9 mouse cellular contexts compared by ENCODE assay signal in genomic region chr4:129136189-129136578, GRCm38 (mm10). TPM values are rescaled to one million over a fixed set of nuclear protein-coding genes. Genes with fewer than 3 reads are reported as not detected.
A peak's percentile ranks its signal among the peaks of the same experiment; 100 is the strongest.
DNase-seq lines count a peak whose midpoint lies in the region; ATAC-seq lines count a peak whose summit lies in the region.
"Had no signal": no experiment of that assay in that cellular context is flagged by ENCODE, and none has a peak within 500 bp of the region (broad histone marks: within the 10 kb centered on the region; RNA-seq: fewer than 3 reads in every experiment).

No protein-coding gene starts in this region.

- ATAC-seq in heart, embryonic 15.5 days (replicated peaks; ENCODE audit: insufficient number of reproducible peaks, insufficient read depth, low FRiP score, low read depth): no peak
- ATAC-seq in hindbrain, embryonic 11.5 days (ENCODE audit: low FRiP score): no peak
- ATAC-seq in midbrain, embryonic 12.5 days (ENCODE audit: low FRiP score, low read depth): no peak

- H3K9me3 ChIP-seq in heart, embryonic 15.5 days (replicated peaks): no peaks in the 10 kb centered on the region
- no peaks in the 10 kb centered on the region for H3K9me3 ChIP-seq in hindbrain, embryonic 11.5 days (ENCODE audit: control insufficient read depth, low read length)
- H3K9me3 ChIP-seq in midbrain, embryonic 12.5 days: no peaks in the 10 kb centered on the region

- peak overlapping the region; percentile 57 for H3K4me3 ChIP-seq in heart, embryonic 15.5 days
- H3K4me3 ChIP-seq in hindbrain, embryonic 11.5 days (ENCODE audit: low read depth, low read length): peak overlapping the region; percentile 49
- peak overlapping the region; percentile 61 for H3K4me3 ChIP-seq in midbrain, embryonic 12.5 days

- peaks cover 40% of the 10 kb centered on the region for H3K4me1 ChIP-seq in heart, embryonic 15.5 days (replicated peaks)
- peaks cover 6% of the 10 kb centered on the region for H3K4me1 ChIP-seq in hindbrain, embryonic 11.5 days (replicated peaks; ENCODE audit: control insufficient read depth, insufficient read depth, low read length)
- H3K4me1 ChIP-seq in midbrain, embryonic 12.5 days: peaks cover 20% of the 10 kb centered on the region

- DNase-seq in heart, adult 18-20 months: no peak
- DNase-seq in MN1 (ENCODE audit: low spot score): peak; percentile 45
- DNase-seq in hindbrain, embryonic 11.5 days (ENCODE audit: low spot score): no peak
- no peak for DNase-seq in right cerebral cortex, postnatal 10 days (ENCODE audit: low spot score in 2 of 2)
- no peak for DNase-seq in right cerebral cortex, postnatal 14 days
- DNase-seq in spleen, postnatal 14 days (ENCODE audit: low spot score in 2 of 2): no peak

- H3K9ac ChIP-seq in heart, embryonic 15.5 days: peak overlapping the region; percentile 63
- peak overlapping the region; percentile 71 for H3K9ac ChIP-seq in hindbrain, embryonic 11.5 days (ENCODE audit: low read depth, low read length)
- peak overlapping the region; percentile 79; the same call in 1 of the 2 replicates for H3K9ac ChIP-seq in midbrain, embryonic 12.5 days (replicated peaks)

- H3K4me2 ChIP-seq in heart, embryonic 15.5 days: peak overlapping the region; percentile 82
- peak overlapping the region; percentile 95 for H3K4me2 ChIP-seq in hindbrain, embryonic 11.5 days (replicated peaks; ENCODE audit: low read depth, low read length)
- peak overlapping the region; percentile 93 for H3K4me2 ChIP-seq in midbrain, embryonic 12.5 days (replicated peaks)

- H3K27ac ChIP-seq in heart, embryonic 15.5 days: no peak overlapping the region
- H3K27ac ChIP-seq in hindbrain, embryonic 11.5 days (ENCODE audit: low read depth, low read length): no peak overlapping the region
- no peak overlapping the region for H3K27ac ChIP-seq in midbrain, embryonic 12.5 days (replicated peaks)

- peaks cover 36% of the 10 kb centered on the region for H3K27me3 ChIP-seq in heart, embryonic 15.5 days
- peaks cover 21% of the 10 kb centered on the region for H3K27me3 ChIP-seq in hindbrain, embryonic 11.5 days (ENCODE audit: control insufficient read depth, insufficient read depth, low read length)
- H3K27me3 ChIP-seq in midbrain, embryonic 12.5 days: peaks cover 65% of the 10 kb centered on the region

- 26% methylated on average over 9 of the region's 9 CpGs for WGBS in heart, embryonic 15.5 days
- WGBS in hindbrain, embryonic 11.5 days: 40% methylated on average over 9 of the region's 9 CpGs
- WGBS in midbrain, embryonic 12.5 days: 27% methylated on average over 9 of the region's 9 CpGs

- H3K36me3 ChIP-seq in heart, embryonic 15.5 days: no peaks in the 10 kb centered on the region; the same call in 1 of the 2 replicates
- H3K36me3 ChIP-seq in hindbrain, embryonic 11.5 days (ENCODE audit: control insufficient read depth, insufficient read depth, low read length): no peaks in the 10 kb centered on the region
- H3K36me3 ChIP-seq in midbrain, embryonic 12.5 days: no peaks in the 10 kb centered on the region

RNA-seq across cellular contexts. Expression of gene Fndc5, which starts 0.6 kb away (rescaled TPM):
- polyA plus RNA-seq in heart, embryonic 15.5 days (2015; fragmentation: Nextera tagmentation; extraction: Ambion mirVana): 12.2 and 12.3 TPM in 2 replicates
- 100 to 1,000 TPM; 312 to 343 TPM for total RNA-seq in heart, adult 18-20 months (2021)
- polyA plus RNA-seq in hindbrain, embryonic 11.5 days (2014; fragmentation: Nextera tagmentation; extraction: Ambion mirVana): 2.5 and 3.2 TPM in 2 replicates
- polyA plus RNA-seq in midbrain, embryonic 12.5 days (2016; fragmentation: Nextera tagmentation; extraction: Ambion mirVana): 1.3 and 1.8 TPM in 2 replicates

RNA-seq across cellular contexts. Expression of gene Hpca, which starts 14.3 kb away (rescaled TPM):
- 0.68 and 1.2 TPM in 2 replicates for polyA plus RNA-seq in heart, embryonic 15.5 days (2015; fragmentation: Nextera tagmentation; extraction: Ambion mirVana)
- total RNA-seq in heart, adult 18-20 months (2021): under 1 TPM in 1 of 2 experiments, not detected in 1; 0.18 TPM
- 2.3 and 2.6 TPM in 2 replicates for polyA plus RNA-seq in hindbrain, embryonic 11.5 days (2014; fragmentation: Nextera tagmentation; extraction: Ambion mirVana)
- polyA plus RNA-seq in midbrain, embryonic 12.5 days (2016; fragmentation: Nextera tagmentation; extraction: Ambion mirVana): 3.6 and 4.0 TPM in 2 replicates

RNA-seq across cellular contexts. Expression of gene Tmem54, which starts 30.8 kb away (rescaled TPM):
- 0.35 and 1.6 TPM in 2 replicates for polyA plus RNA-seq in heart, embryonic 15.5 days (2015; fragmentation: Nextera tagmentation; extraction: Ambion mirVana)
- not detected for total RNA-seq in heart, adult 18-20 months (2021)
- 0.96 and 1.4 TPM in 2 replicates for polyA plus RNA-seq in hindbrain, embryonic 11.5 days (2014; fragmentation: Nextera tagmentation; extraction: Ambion mirVana)
- polyA plus RNA-seq in midbrain, embryonic 12.5 days (2016; fragmentation: Nextera tagmentation; extraction: Ambion mirVana): 0.51 and 0.63 TPM in 2 replicates
- total RNA-seq: layer of hippocampus, postnatal 14 days had no signal

RNA-seq across cellular contexts. Expression of gene S100pbp, which starts 53.3 kb away (rescaled TPM):
- polyA plus RNA-seq in heart, embryonic 15.5 days (2015; fragmentation: Nextera tagmentation; extraction: Ambion mirVana): 10.8 and 13.2 TPM in 2 replicates
- 1 to 10 TPM; 8.4 to 9.2 TPM for total RNA-seq in heart, adult 18-20 months (2021)
- polyA plus RNA-seq in hindbrain, embryonic 11.5 days (2014; fragmentation: Nextera tagmentation; extraction: Ambion mirVana): 19.9 and 20.7 TPM in 2 replicates
- polyA plus RNA-seq in midbrain, embryonic 12.5 days (2016; fragmentation: Nextera tagmentation; extraction: Ambion mirVana): 28.4 and 31.3 TPM in 2 replicates

RNA-seq across cellular contexts. Expression of gene Yars, which starts 53.4 kb away (rescaled TPM):
- 40.8 and 48.8 TPM in 2 replicates for polyA plus RNA-seq in heart, embryonic 15.5 days (2015; fragmentation: Nextera tagmentation; extraction: Ambion mirVana)
- total RNA-seq in heart, adult 18-20 months (2021): 10 to 100 TPM; 25.6 to 33.4 TPM
- 102 and 109 TPM in 2 replicates for polyA plus RNA-seq in hindbrain, embryonic 11.5 days (2014; fragmentation: Nextera tagmentation; extraction: Ambion mirVana)
- 104 and 108 TPM in 2 replicates for polyA plus RNA-seq in midbrain, embryonic 12.5 days (2016; fragmentation: Nextera tagmentation; extraction: Ambion mirVana)
